In genomic region chr19:20797558-20798101, GRCm38 (mm10) we compare ENCODE assay signal across 8 mouse cellular contexts.
DNase-seq lines count a peak whose midpoint lies in the region; ATAC-seq and TF ChIP-seq lines count a peak whose summit lies in the region.

No protein-coding gene starts in this region.

- H3K4me3 ChIP-seq in embryonic facial prominence, embryonic 11.5 days (ENCODE audit: low read depth, low read length) = no peak overlapping the region
- H3K4me3 ChIP-seq in embryonic facial prominence, embryonic 10.5 days = no peak overlapping the region
- H3K4me3 ChIP-seq in liver, embryonic 14.5 days (ENCODE audit: insufficient read depth in 1 of 2, low read depth in 2 of 2, low read length in 2 of 2) = no peak overlapping the region
- no peak overlapping the region for H3K4me3 ChIP-seq in liver, embryonic 11.5 days (ENCODE audit: low read depth, low read length)

- ATAC-seq in embryonic facial prominence, embryonic 11.5 days (replicated peaks; ENCODE audit: insufficient number of reproducible peaks, low FRiP score, low TSS enrichment, low read depth) = no peak
- no peak for ATAC-seq in liver, embryonic 14.5 days (ENCODE audit: insufficient read depth)
- ATAC-seq in liver, embryonic 11.5 days (replicated peaks; ENCODE audit: low FRiP score) = no peak

- no peak for TF ChIP-seq EP300 in liver, embryonic 14.5 days (IDR thresholded peaks at IDR 0.05; ENCODE audit: low read depth)

- TF ChIP-seq CTCF in liver, embryonic 14.5 days (IDR thresholded peaks at IDR 0.05; ENCODE audit: low read depth) = 0 out of 2 replicates have a peak, but pooled peaks have one; percentile 3

- no peak overlapping the region for H3K4me2 ChIP-seq in embryonic facial prominence, embryonic 11.5 days (ENCODE audit: low read depth, low read length)
- no peak overlapping the region for H3K4me2 ChIP-seq in liver, embryonic 14.5 days (ENCODE audit: low read depth)
- H3K4me2 ChIP-seq in liver, embryonic 11.5 days = no peak overlapping the region

- peak; percentile 73 for DNase-seq in embryonic facial prominence, embryonic 11.5 days (ENCODE audit: low spot score)
- no peak for DNase-seq in embryonic facial prominence, embryonic 10.5 days (ENCODE audit: low spot score)
- no peak for DNase-seq in liver, embryonic 14.5 days (ENCODE audit: low read depth in 3 of 3, low spot score in 3 of 3)
- no peak for DNase-seq in liver, embryonic 11.5 days (ENCODE audit: low spot score)
- DNase-seq in cerebellum, postnatal 14 days = peak; percentile 17 to 60
- DNase-seq in induced T-regulatory cell, adult 2 months (ENCODE audit: low read depth) = peak; percentile 37
- no peak for DNase-seq in adrenal gland, adult 8-10 months
- no peak for DNase-seq in spleen, postnatal 10 days (ENCODE audit: low spot score in 2 of 2)

- H3K9ac ChIP-seq in embryonic facial prominence, embryonic 11.5 days (replicated peaks; ENCODE audit: low read length) = no peak overlapping the region
- H3K9ac ChIP-seq in liver, embryonic 14.5 days (replicated peaks) = no peak overlapping the region
- H3K9ac ChIP-seq in liver, embryonic 11.5 days (ENCODE audit: low read depth, low read length) = no peak overlapping the region

- H3K27me3 ChIP-seq in embryonic facial prominence, embryonic 11.5 days (ENCODE audit: control insufficient read depth, insufficient read depth, low read length) = no peaks in the 10 kb centered on the region
- H3K27me3 ChIP-seq in embryonic facial prominence, embryonic 10.5 days (replicated peaks; ENCODE audit: low read depth, poor library complexity, severe bottlenecking) = no peaks in the 10 kb centered on the region
- no peaks in the 10 kb centered on the region for H3K27me3 ChIP-seq in liver, embryonic 14.5 days (ENCODE audit: control insufficient read depth, insufficient read depth, low read length)
- H3K27me3 ChIP-seq in liver, embryonic 11.5 days (replicated peaks; ENCODE audit: control insufficient read depth, insufficient read depth, low read length) = no peaks in the 10 kb centered on the region

- H3K4me1 ChIP-seq in embryonic facial prominence, embryonic 11.5 days (ENCODE audit: control insufficient read depth, insufficient read depth, low read length) = no peaks in the 10 kb centered on the region
- H3K4me1 ChIP-seq in embryonic facial prominence, embryonic 10.5 days = no peaks in the 10 kb centered on the region
- H3K4me1 ChIP-seq in liver, embryonic 14.5 days (replicated peaks; ENCODE audit: control insufficient read depth in 2 of 2, insufficient read depth in 2 of 2, low read length in 1 of 2) = no peaks in the 10 kb centered on the region
- no peaks in the 10 kb centered on the region for H3K4me1 ChIP-seq in liver, embryonic 11.5 days (replicated peaks; ENCODE audit: control insufficient read depth, insufficient read depth, low read length)

- H3K27ac ChIP-seq in embryonic facial prominence, embryonic 11.5 days (replicated peaks; ENCODE audit: low read depth, low read length) = no peak overlapping the region
- no peak overlapping the region for H3K27ac ChIP-seq in embryonic facial prominence, embryonic 10.5 days (replicated peaks)
- H3K27ac ChIP-seq in liver, embryonic 14.5 days = no peak overlapping the region
- H3K27ac ChIP-seq in liver, embryonic 11.5 days (ENCODE audit: low read depth, low read length) = no peak overlapping the region

- WGBS in embryonic facial prominence, embryonic 11.5 days = 51% methylated on average over 6 of the region's 6 CpGs
- 68% methylated on average over 6 of the region's 6 CpGs for WGBS in embryonic facial prominence, embryonic 10.5 days
- 34% methylated on average over 6 of the region's 6 CpGs for WGBS in liver, embryonic 14.5 days (ENCODE audit: insufficient replicate concordance)
- 47% methylated on average over 6 of the region's 6 CpGs for WGBS in liver, embryonic 11.5 days

- H3K9me3 ChIP-seq in embryonic facial prominence, embryonic 11.5 days (replicated peaks; ENCODE audit: control insufficient read depth, low read length) = no peaks in the 10 kb centered on the region
- no peaks in the 10 kb centered on the region for H3K9me3 ChIP-seq in embryonic facial prominence, embryonic 10.5 days
- no peaks in the 10 kb centered on the region for H3K9me3 ChIP-seq in liver, embryonic 14.5 days (ENCODE audit: control insufficient read depth, low read length)
- no peaks in the 10 kb centered on the region for H3K9me3 ChIP-seq in liver, embryonic 11.5 days (ENCODE audit: control insufficient read depth, low read length)

- H3K36me3 ChIP-seq in embryonic facial prominence, embryonic 11.5 days (replicated peaks; ENCODE audit: control insufficient read depth, insufficient read depth, low read depth, low read length) = no peaks in the 10 kb centered on the region
- no peaks in the 10 kb centered on the region for H3K36me3 ChIP-seq in embryonic facial prominence, embryonic 10.5 days (replicated peaks)
- no peaks in the 10 kb centered on the region for H3K36me3 ChIP-seq in liver, embryonic 14.5 days (replicated peaks; ENCODE audit: control insufficient read depth, insufficient read depth, low read depth)
- H3K36me3 ChIP-seq in liver, embryonic 11.5 days (ENCODE audit: control insufficient read depth, insufficient read depth, low read length) = no peaks in the 10 kb centered on the region

Comparison
In these comparisons a context has a peak if more than half of its experiments do, and no peak if none do; other contexts are left out.
1. DNase-seq: peak in embryonic facial prominence, embryonic 11.5 days (single experiment), cerebellum, postnatal 14 days (2 of 2) and induced T-regulatory cell, adult 2 months (single experiment); none in embryonic facial prominence, embryonic 10.5 days (single experiment), liver, embryonic 14.5 days (0 of 3), liver, embryonic 11.5 days (single experiment), adrenal gland, adult 8-10 months (single experiment) and spleen, postnatal 10 days (0 of 2).